Mouse (Mus musculus) heart, postnatal 0 days (tissue): ENCODE results near the gene Htra2. TPM values are rescaled to one million over a fixed set of nuclear protein-coding genes. Genes with fewer than 3 reads are reported as not detected.

ENCODE experiments used
- ATAC-seq: fragments of 200-750 bp; cut with Nextera tagmentation; 2 replicates; pipeline ENCODE4 v1.8.0; 2017; ENCODE audit warnings: low read depth, moderate number of reproducible peaks, moderate library complexity; ENCODE audit not compliant: insufficient read depth
- DNase-seq: peaks from one replicate; pipeline ENCODE4 v3.0.0-alpha.2; 2016; ENCODE audit warnings: low spot score
- H3K27ac ChIP-seq: fragments of 300-500 bp; sonication (generic); 2 replicates; pipeline ENCODE4 v1.5.1; 2014; ENCODE audit warnings: low read depth, mild to moderate bottlenecking
- H3K27me3 ChIP-seq: fragments of 300-500 bp; sonication (generic); 2 replicates; pipeline ENCODE4 v1.6.1; 2014; ENCODE audit warnings: low read length, mixed read lengths; ENCODE audit not compliant: control insufficient read depth, insufficient read depth
- H3K36me3 ChIP-seq: fragments of 300-500 bp; sonication (generic); replicated peaks from 2 replicates; pipeline ENCODE4 v1.6.1; 2014; ENCODE audit warnings: low read length, mixed read lengths; ENCODE audit not compliant: control insufficient read depth, insufficient read depth
- H3K4me1 ChIP-seq: fragments of 300-500 bp; sonication (generic); 2 replicates; pipeline ENCODE4 v1.6.1; 2014; ENCODE audit warnings: antibody characterized with exemption; ENCODE audit not compliant: control insufficient read depth, insufficient read depth
- H3K4me2 ChIP-seq: fragments of 300-500 bp; sonication (generic); 2 replicates; pipeline ENCODE4 v1.6.1; 2014; ENCODE audit warnings: low read depth, mild to moderate bottlenecking, low read length, moderate library complexity
- H3K4me3 ChIP-seq: fragments of 300-500 bp; sonication (generic); 2 replicates; pipeline ENCODE4 v1.5.1; 2014; ENCODE audit warnings: low read depth, low read length
- H3K9ac ChIP-seq: fragments of 300-500 bp; sonication (generic); replicated peaks from 2 replicates; pipeline ENCODE4 v1.6.1; 2014; ENCODE audit warnings: low read depth, low read length, mixed read lengths
- H3K9me3 ChIP-seq: fragments of 300-500 bp; sonication (generic); replicated peaks from 2 replicates; pipeline ENCODE4 v1.6.1; 2016; ENCODE audit warnings: low read length; ENCODE audit not compliant: control insufficient read depth
- CTCF ChIP-seq: IDR thresholded peaks from 2 replicates; pipeline ENCODE4 v1.5.1; 2016; ENCODE audit warnings: antibody characterized with exemption, control low read depth, low read depth
- EP300 ChIP-seq: IDR thresholded peaks from 2 replicates; pipeline ENCODE4 v1.6.1; 2016; ENCODE audit warnings: antibody characterized with exemption, low read depth
- WGBS: fragments of 180-500 bp; shearing (Covaris S2); extraction: QIAGEN DNeasy Blood & Tissue Kit; methylation state at CpG from one replicate; pipeline ENCODE4 v1.1.7; 2014; 5-methylcytosine and 5-hydroxymethylcytosine counted together
- polyA plus RNA-seq: library from polyadenylated mRNA; unstranded; fragments of >200 nt; fragmentation: Nextera tagmentation; extraction: Ambion mirVana; gene quantifications from 2 replicates; pipeline ENCODE4 v1.2.1, GENCODE M21; 2015
- total RNA-seq: library from RNA; depleted of rRNA; stranded (reverse); fragments of >200 nt; gene quantifications from 2 replicates; pipeline ENCODE4 v1.2.3, GENCODE M21; 2014; ENCODE audit warnings: low replicate concordance

The Htra2 gene
- total and polyA plus RNA-seq, 2 experiments from 2014 or later = 50.3 to 61.9 TPM

- WGBS = 51% methylated on average over 3 of the region's 3 CpGs
Observed at GRCm38 (mm10) chr6:83008659-83009058, 46.4 kb downstream of the Htra2 start.

GRCm38 (mm10) chr6:83006114-83006513 lies 49.0 kb downstream of the Htra2 start:
- ATAC-seq (no peak), DNase-seq (no peak)
- TF ChIP-seq CTCF = no peak
- TF ChIP-seq EP300 = no peak
- Histone ChIP-seq H3K27ac (no peak overlapping the region), H3K4me2 (no peak overlapping the region), H3K4me3 (no peak overlapping the region), H3K9ac (no peak overlapping the region), H3K4me1 (peaks cover 12% of the 10 kb centered on the region), H3K27me3 (no peaks in the 10 kb centered on the region), H3K36me3 (no peaks in the 10 kb centered on the region), H3K9me3 (no peaks in the 10 kb centered on the region)
- WGBS = 84% methylated on average over 6 of the region's 6 CpGs

More at GRCm38 (mm10) chr6:83008659-83009058, 46.4 kb downstream of the Htra2 start:
- Histone ChIP-seq H3K4me1 (peaks cover 12% of the 10 kb centered on the region), H3K4me3 (no peak overlapping the region), H3K9ac (no peak overlapping the region), H3K9me3 (no peaks in the 10 kb centered on the region), H3K4me2 (no peak overlapping the region), H3K36me3 (no peaks in the 10 kb centered on the region), H3K27ac (no peak overlapping the region), H3K27me3 (no peaks in the 10 kb centered on the region)
- TF ChIP-seq EP300 (no peak), CTCF (no peak)
- ATAC-seq (no peak), DNase-seq (no peak)

- H3K4me2 ChIP-seq = no peak overlapping the region
- H3K36me3 ChIP-seq = no peaks in the 10 kb centered on the region
- H3K27me3 ChIP-seq = no peaks in the 10 kb centered on the region
- 0 out of 2 replicates have a peak overlapping the region, but pooled peaks have one; percentile 37 for H3K27ac ChIP-seq
- no peak overlapping the region for H3K9ac ChIP-seq
- DNase-seq (no peak), ATAC-seq (no peak)
- no peak overlapping the region for H3K4me3 ChIP-seq
- 87% methylated on average over 10 of the region's 10 CpGs for WGBS
- no peaks in the 10 kb centered on the region for H3K9me3 ChIP-seq
- H3K4me1 ChIP-seq = peaks cover 12% of the 10 kb centered on the region
- TF ChIP-seq CTCF = no peak
Observed at GRCm38 (mm10) chr6:83005444-83006011, 49.5 kb downstream of the Htra2 start.

GRCm38 (mm10) chr6:83004872-83005271 lies 50.2 kb downstream of the Htra2 start:
- peak; percentile 90 for ATAC-seq
- Histone ChIP-seq H3K36me3 (no peaks in the 10 kb centered on the region), H3K27me3 (no peaks in the 10 kb centered on the region), H3K4me3 (no peak overlapping the region), H3K9me3 (no peaks in the 10 kb centered on the region), H3K27ac (peak overlapping the region; percentile 37; the same call in 1 of the 2 replicates), H3K4me1 (peaks cover 12% of the 10 kb centered on the region), H3K4me2 (no peak overlapping the region), H3K9ac (no peak overlapping the region)
- peak; percentile 51 for DNase-seq
- TF ChIP-seq CTCF = 0 out of 2 replicates have a peak, but pooled peaks have one; percentile 8
- no peak for TF ChIP-seq EP300
- WGBS = 20% methylated on average over 7 of the region's 7 CpGs

- Histone ChIP-seq H3K27ac (peak overlapping the region; percentile 22; the same call in 1 of the 2 replicates), H3K4me2 (no peak overlapping the region), H3K36me3 (no peaks in the 10 kb centered on the region), H3K4me3 (no peak overlapping the region), H3K9ac (no peak overlapping the region), H3K27me3 (no peaks in the 10 kb centered on the region), H3K9me3 (no peaks in the 10 kb centered on the region), H3K4me1 (peaks cover 12% of the 10 kb centered on the region)
- DNase-seq = no peak
- no peak for ATAC-seq
- 78% methylated on average over 2 of the region's 2 CpGs for WGBS
- TF ChIP-seq CTCF = no peak
- TF ChIP-seq EP300 = no peak
Observed at GRCm38 (mm10) chr6:83004309-83004708, 50.8 kb downstream of the Htra2 start.

GRCm38 (mm10) chr6:83003850-83004249 lies 51.2 kb downstream of the Htra2 start:
- no peak for DNase-seq
- no peak for ATAC-seq
- WGBS = 92% methylated on average over 5 of the region's 5 CpGs
- no peak overlapping the region for H3K9ac ChIP-seq
- H3K4me1 ChIP-seq = peaks cover 12% of the 10 kb centered on the region
- no peaks in the 10 kb centered on the region for H3K36me3 ChIP-seq
- H3K27me3 ChIP-seq = no peaks in the 10 kb centered on the region
- H3K4me3 ChIP-seq = no peak overlapping the region
- no peak overlapping the region for H3K4me2 ChIP-seq
- no peaks in the 10 kb centered on the region for H3K9me3 ChIP-seq
- H3K27ac ChIP-seq = no peak overlapping the region
- TF ChIP-seq CTCF (no peak), EP300 (no peak)
